ENCODE assay signal across 18 mouse cellular contexts in the genomic region with DNA sequence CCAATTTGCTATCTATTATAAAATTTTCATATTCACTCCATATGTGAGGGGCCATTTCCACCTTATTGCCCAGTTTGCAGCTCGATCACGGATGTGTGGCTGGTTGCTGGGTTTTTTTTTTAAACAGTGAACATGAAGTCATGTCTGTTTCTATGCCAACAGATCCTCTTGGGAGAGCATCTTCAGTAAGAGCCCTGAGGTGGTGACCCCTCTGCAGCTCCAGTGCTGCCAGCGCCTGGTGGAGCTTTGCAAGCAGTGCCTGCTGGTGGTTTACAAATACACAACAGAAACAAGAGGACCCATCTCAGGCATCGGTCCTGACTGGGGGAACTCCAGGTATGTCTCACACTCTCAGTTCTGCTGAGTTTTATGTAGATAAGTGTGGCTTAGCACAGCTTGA.
DNase-seq lines count a peak whose midpoint lies in the region; ATAC-seq and TF ChIP-seq lines count a peak whose summit lies in the region.
"Had no signal": no experiment of that assay in that cellular context is flagged by ENCODE, and none has a peak within 500 bp of the region (broad histone marks: within the 10 kb centered on the region; RNA-seq: fewer than 3 reads in every experiment).

No protein-coding gene starts in this region.

- H3K9me3 ChIP-seq in midbrain, embryonic 10.5 days (replicated peaks): no peaks in the 10 kb centered on the region
- no peaks in the 10 kb centered on the region for H3K9me3 ChIP-seq in midbrain, embryonic 15.5 days
- no peaks in the 10 kb centered on the region for H3K9me3 ChIP-seq in lung, postnatal 0 days (ENCODE audit: low read length)
- H3K9me3 ChIP-seq: forebrain, embryonic 15.5 days; heart, embryonic 10.5 days; heart, embryonic 15.5 days; hindbrain, embryonic 15.5 days had no signal

- H3K4me3 ChIP-seq in midbrain, embryonic 10.5 days: no peak overlapping the region
- H3K4me3 ChIP-seq in midbrain, embryonic 15.5 days: no peak overlapping the region
- no peak overlapping the region for H3K4me3 ChIP-seq in lung, postnatal 0 days (ENCODE audit: low read depth, low read length)
- H3K4me3 ChIP-seq: forebrain, embryonic 15.5 days; heart, embryonic 10.5 days; heart, embryonic 15.5 days; hindbrain, embryonic 15.5 days had no signal

- no peak overlapping the region for H3K9ac ChIP-seq in midbrain, embryonic 15.5 days
- H3K9ac ChIP-seq in lung, postnatal 0 days (replicated peaks; ENCODE audit: low read depth): no peak overlapping the region
- H3K9ac ChIP-seq: forebrain, embryonic 15.5 days; heart, embryonic 15.5 days; hindbrain, embryonic 15.5 days had no signal

- no peak overlapping the region for H3K27ac ChIP-seq in midbrain, embryonic 10.5 days (replicated peaks)
- no peak overlapping the region for H3K27ac ChIP-seq in midbrain, embryonic 15.5 days
- H3K27ac ChIP-seq in lung, postnatal 0 days (ENCODE audit: low read length): no peak overlapping the region
- H3K27ac ChIP-seq: forebrain, embryonic 15.5 days; heart, embryonic 10.5 days; heart, embryonic 15.5 days; hindbrain, embryonic 15.5 days had no signal

- no peak for TF ChIP-seq CTCF in brain, embryonic 14.5 days (IDR thresholded peaks at IDR 0.05; ENCODE audit: borderline replicate concordance, extremely low read depth, insufficient read depth, insufficient read length)
- no peak for TF ChIP-seq CTCF in lung, postnatal 0 days (IDR thresholded peaks at IDR 0.05)

- intact Hi-C loops in gastrocnemius, postnatal 36 days (cut with DNase I): no loop called here

- TF ChIP-seq POLR2A in brain, embryonic 14.5 days (IDR thresholded peaks at IDR 0.05; ENCODE audit: borderline replicate concordance, extremely low read depth, insufficient read depth, insufficient read length, poor library complexity, severe bottlenecking): no peak

- H3K4me1 ChIP-seq in midbrain, embryonic 10.5 days: peaks cover 10% of the 10 kb centered on the region
- H3K4me1 ChIP-seq in midbrain, embryonic 15.5 days: no peaks in the 10 kb centered on the region; the same call in 1 of the 2 replicates
- H3K4me1 ChIP-seq in lung, postnatal 0 days (ENCODE audit: insufficient read depth, low read depth, low read length): no peaks in the 10 kb centered on the region
- H3K4me1 ChIP-seq: forebrain, embryonic 15.5 days; heart, embryonic 10.5 days; heart, embryonic 15.5 days; hindbrain, embryonic 15.5 days had no signal

- no peaks in the 10 kb centered on the region for H3K27me3 ChIP-seq in midbrain, embryonic 10.5 days (ENCODE audit: low read depth, poor library complexity, severe bottlenecking)
- no peaks in the 10 kb centered on the region for H3K27me3 ChIP-seq in midbrain, embryonic 15.5 days (replicated peaks)
- no peaks in the 10 kb centered on the region for H3K27me3 ChIP-seq in lung, postnatal 0 days (replicated peaks; ENCODE audit: insufficient read depth, low read length)
- H3K27me3 ChIP-seq: forebrain, embryonic 15.5 days; heart, embryonic 15.5 days; hindbrain, embryonic 15.5 days; Patski had no signal

- WGBS in midbrain, embryonic 10.5 days: 58% methylated on average over 4 of the region's 4 CpGs
- 46% methylated on average over 4 of the region's 4 CpGs for WGBS in midbrain, embryonic 15.5 days
- 74% methylated on average over 4 of the region's 4 CpGs for WGBS in lung, postnatal 0 days

- ATAC-seq in midbrain, embryonic 15.5 days (replicated peaks): no peak
- no peak for ATAC-seq in lung, postnatal 0 days
- ATAC-seq: forebrain, embryonic 15.5 days; Patski had no signal

- TF ChIP-seq EP300 in lung, postnatal 0 days (IDR thresholded peaks at IDR 0.05): no peak

- DNase-seq in embryo, embryonic 11 days: peak; percentile 33
- no peak for DNase-seq in embryo, embryonic 9.5 days (ENCODE audit: extremely low spot score)
- peak; percentile 34 for DNase-seq in midbrain, embryonic 10.5 days (ENCODE audit: low spot score)
- peak; percentile 55 for DNase-seq in brain, embryonic 14.5 days (ENCODE audit: low read depth)
- no peak for DNase-seq in gastrocnemius, postnatal 36 days
- no peak for DNase-seq in lung, postnatal 0 days (ENCODE audit: low spot score)
- DNase-seq: adrenal gland, adult 2 months; adrenal gland, postnatal 25 days; cerebellum, adult 2 months; cerebellum, postnatal 10 days; heart, adult 18-20 months; heart, postnatal 14 days had no signal

- no peak overlapping the region for H3K4me2 ChIP-seq in midbrain, embryonic 15.5 days
- H3K4me2 ChIP-seq in lung, postnatal 0 days (replicated peaks; ENCODE audit: low read depth, low read length): no peak overlapping the region
- H3K4me2 ChIP-seq: forebrain, embryonic 15.5 days; heart, embryonic 15.5 days; hindbrain, embryonic 15.5 days had no signal

- no peaks in the 10 kb centered on the region for H3K36me3 ChIP-seq in midbrain, embryonic 10.5 days
- H3K36me3 ChIP-seq in midbrain, embryonic 15.5 days (replicated peaks): 0 out of 2 replicates have a peak, but pooled peaks cover 6% of the 10 kb centered on the region
- H3K36me3 ChIP-seq in lung, postnatal 0 days (ENCODE audit: insufficient read depth, low read length): 0 out of 2 replicates have a peak, but pooled peaks cover 6% of the 10 kb centered on the region
- H3K36me3 ChIP-seq: heart, embryonic 10.5 days; heart, embryonic 15.5 days had no signal

Comparison
In these comparisons a context has a peak if more than half of its experiments do, and no peak if none do; other contexts are left out.
1. DNase-seq: peak in embryo, embryonic 11 days (single experiment), midbrain, embryonic 10.5 days (single experiment) and brain, embryonic 14.5 days (single experiment); none in embryo, embryonic 9.5 days (single experiment), gastrocnemius, postnatal 36 days (0 of 2) and lung, postnatal 0 days (single experiment).